Mouse (Mus musculus): ENCODE results near the gene Cacnb3. TPM values are rescaled to one million over a fixed set of nuclear protein-coding genes. Genes with fewer than 3 reads are reported as not detected.

Cacnb3 gene
- total and polyA plus RNA-seq, 2 experiments from 2014 or later = 139 to 191 TPM

- DNase-seq (peak; percentile 90), ATAC-seq (peak; percentile 79)
- Histone ChIP-seq H3K27ac (ENCODE audit: low read depth, low read length) (peak overlapping the region; percentile 84), H3K4me2 (ENCODE audit: low read depth) (peak overlapping the region; percentile 89), H3K4me1 (ENCODE audit: insufficient read depth) (peaks cover 12% of the 10 kb centered on the region), H3K36me3 (ENCODE audit: insufficient read depth) (peaks cover 9% of the 10 kb centered on the region; the same call in 1 of the 2 replicates), H3K4me3 (ENCODE audit: low read depth, low read length) (peak overlapping the region; percentile 53), H3K27me3 (ENCODE audit: insufficient read depth, low read length) (no peaks in the 10 kb centered on the region), H3K9me3 (ENCODE audit: low read length) (no peaks in the 10 kb centered on the region), H3K9ac (peak overlapping the region; percentile 59)
- WGBS = 10% methylated on average over 7 of the region's 7 CpGs
- TF ChIP-seq CTCF (IDR thresholded peaks at IDR 0.05; ENCODE audit: low read depth) = no peak
Measured at GRCm38 (mm10) chr15:98674284-98674993, 43.8 kb downstream of the Cacnb3 start.

- no peaks in the 10 kb centered on the region for H3K9me3 ChIP-seq (ENCODE audit: low read length)
- peak overlapping the region; percentile 59 for H3K9ac ChIP-seq
- H3K27me3 ChIP-seq (ENCODE audit: insufficient read depth, low read length) = no peaks in the 10 kb centered on the region
- peak overlapping the region; percentile 84 for H3K27ac ChIP-seq (ENCODE audit: low read depth, low read length)
- no peak for TF ChIP-seq CTCF (IDR thresholded peaks at IDR 0.05; ENCODE audit: low read depth)
- peak overlapping the region; percentile 53 for H3K4me3 ChIP-seq (ENCODE audit: low read depth, low read length)
- WGBS = 8% methylated on average over 11 of the region's 11 CpGs
- H3K4me1 ChIP-seq (ENCODE audit: insufficient read depth) = peaks cover 12% of the 10 kb centered on the region
- DNase-seq (no peak), ATAC-seq (peak; percentile 30; the same call in 1 of the 2 replicates)
- peaks cover 7% of the 10 kb centered on the region; the same call in 1 of the 2 replicates for H3K36me3 ChIP-seq (ENCODE audit: insufficient read depth)
- peak overlapping the region; percentile 89 for H3K4me2 ChIP-seq (ENCODE audit: low read depth)
Measured at GRCm38 (mm10) chr15:98674994-98675545, 44.4 kb downstream of the Cacnb3 start.

GRCm38 (mm10) chr15:98675634-98676250, 45.1 kb downstream of the Cacnb3 start:
- no peaks in the 10 kb centered on the region for H3K36me3 ChIP-seq (ENCODE audit: insufficient read depth)
- WGBS = 3% methylated on average over 14 of the region's 14 CpGs
- H3K27ac ChIP-seq (ENCODE audit: low read depth, low read length) = peak overlapping the region; percentile 84
- H3K4me2 ChIP-seq (ENCODE audit: low read depth) = peak overlapping the region; percentile 89
- H3K27me3 ChIP-seq (ENCODE audit: insufficient read depth, low read length) = no peaks in the 10 kb centered on the region
- DNase-seq (peak; percentile 57), ATAC-seq (no peak)
- no peak for TF ChIP-seq CTCF (IDR thresholded peaks at IDR 0.05; ENCODE audit: low read depth)
- H3K4me1 ChIP-seq (ENCODE audit: insufficient read depth) = peaks cover 12% of the 10 kb centered on the region
- no peaks in the 10 kb centered on the region for H3K9me3 ChIP-seq (ENCODE audit: low read length)
- H3K4me3 ChIP-seq (ENCODE audit: low read depth, low read length) = peak overlapping the region; percentile 53
- H3K9ac ChIP-seq = peak overlapping the region; percentile 59

DNA sequence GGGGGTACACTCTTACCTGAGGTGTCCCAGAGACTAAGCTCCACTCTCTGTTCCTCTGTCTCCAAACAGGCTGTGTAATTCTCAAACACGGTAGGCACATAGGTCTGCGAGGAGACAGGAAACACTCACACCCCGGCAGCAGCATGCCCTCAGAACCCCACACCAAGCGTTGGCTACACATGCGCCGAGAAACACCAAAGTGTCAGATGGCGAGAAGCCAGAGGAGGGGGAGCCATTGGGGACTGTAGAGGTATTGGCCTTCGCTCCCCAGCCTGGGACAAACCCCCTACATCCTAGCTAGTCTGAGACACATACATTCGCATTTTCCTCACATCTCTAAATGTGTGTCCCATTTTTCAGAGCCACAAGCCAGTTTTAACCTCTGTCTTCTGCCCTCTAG, 45.8 kb downstream of the Cacnb3 start:
- Histone ChIP-seq H3K27ac (ENCODE audit: low read depth, low read length) (no peak overlapping the region), H3K27me3 (ENCODE audit: insufficient read depth, low read length) (no peaks in the 10 kb centered on the region), H3K4me2 (ENCODE audit: low read depth) (peak overlapping the region; percentile 89), H3K36me3 (ENCODE audit: insufficient read depth) (no peaks in the 10 kb centered on the region), H3K9me3 (ENCODE audit: low read length) (no peaks in the 10 kb centered on the region), H3K4me1 (ENCODE audit: insufficient read depth) (peaks cover 12% of the 10 kb centered on the region), H3K4me3 (ENCODE audit: low read depth, low read length) (peak overlapping the region; percentile 53), H3K9ac (peak overlapping the region; percentile 59)
- ATAC-seq = no peak
- peak; percentile 56 for DNase-seq
- WGBS = 0% methylated on average over 9 of the region's 9 CpGs
- TF ChIP-seq CTCF (IDR thresholded peaks at IDR 0.05; ENCODE audit: low read depth) = no peak

DNA sequence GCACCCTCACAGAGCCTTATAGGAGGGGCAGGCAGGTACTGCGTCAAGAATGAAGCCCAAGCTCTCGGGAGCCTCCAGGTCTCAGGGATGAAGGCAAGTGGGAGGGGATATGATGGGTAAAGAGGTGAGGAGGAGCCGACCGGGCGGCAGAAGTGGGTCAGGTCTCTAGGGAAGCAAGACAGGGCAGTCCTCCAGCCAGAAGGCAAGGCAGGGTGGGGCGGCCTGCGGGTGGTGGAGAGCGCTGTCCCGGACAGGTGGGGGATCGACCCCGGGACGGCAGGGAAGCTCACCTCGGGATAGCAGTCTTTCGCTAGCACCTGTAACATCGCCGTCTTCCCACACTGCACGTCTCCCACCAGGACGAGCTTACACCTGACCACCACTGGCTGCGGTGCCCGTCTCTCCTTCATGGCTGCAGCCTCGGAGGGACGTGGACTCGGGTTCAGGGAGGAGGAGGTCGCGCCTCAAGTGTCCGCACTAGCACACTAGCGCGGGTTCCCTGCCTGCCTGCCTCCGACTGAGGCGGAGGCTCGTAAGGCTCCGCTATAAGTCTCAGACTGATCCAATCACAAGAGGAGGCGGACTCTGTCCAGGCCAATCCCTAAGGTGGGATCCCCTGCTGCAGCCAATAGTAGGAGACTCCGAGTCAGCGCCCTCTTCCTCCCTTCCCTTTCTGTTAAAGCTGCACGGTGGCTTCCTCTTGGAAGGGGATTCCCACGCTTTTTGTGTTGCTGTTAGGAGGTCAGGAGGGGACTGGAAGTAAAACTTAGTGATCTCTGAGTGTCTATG, 46.5 kb downstream of the Cacnb3 start, which contains the start of gene Rnd1:
Gene Rnd1 (minus strand): TSS at position 522 of the 789 bp plus-strand sequence.
- under 1% methylated on average over 37 of the region's 37 CpGs for WGBS
- H3K27me3 ChIP-seq (ENCODE audit: insufficient read depth, low read length) = no peaks in the 10 kb centered on the region
- H3K9ac ChIP-seq = peak within 1 kb of the TSS; percentile 59
- TF ChIP-seq CTCF (IDR thresholded peaks at IDR 0.05; ENCODE audit: low read depth) = peak; percentile 41
- no peak within 1 kb of the TSS; the same call in 1 of the 2 replicates for H3K27ac ChIP-seq (ENCODE audit: low read depth, low read length)
- no peaks in the 10 kb centered on the region for H3K9me3 ChIP-seq (ENCODE audit: low read length)
- H3K36me3 ChIP-seq (ENCODE audit: insufficient read depth) = no peaks in the 10 kb centered on the region
- peaks cover 12% of the 10 kb centered on the region for H3K4me1 ChIP-seq (ENCODE audit: insufficient read depth)
- peak within 1 kb of the TSS; percentile 53 for H3K4me3 ChIP-seq (ENCODE audit: low read depth, low read length)
- ATAC-seq (peak; percentile 97), DNase-seq (peak; percentile 94)
- H3K4me2 ChIP-seq (ENCODE audit: low read depth) = peak within 1 kb of the TSS; percentile 89

DNA sequence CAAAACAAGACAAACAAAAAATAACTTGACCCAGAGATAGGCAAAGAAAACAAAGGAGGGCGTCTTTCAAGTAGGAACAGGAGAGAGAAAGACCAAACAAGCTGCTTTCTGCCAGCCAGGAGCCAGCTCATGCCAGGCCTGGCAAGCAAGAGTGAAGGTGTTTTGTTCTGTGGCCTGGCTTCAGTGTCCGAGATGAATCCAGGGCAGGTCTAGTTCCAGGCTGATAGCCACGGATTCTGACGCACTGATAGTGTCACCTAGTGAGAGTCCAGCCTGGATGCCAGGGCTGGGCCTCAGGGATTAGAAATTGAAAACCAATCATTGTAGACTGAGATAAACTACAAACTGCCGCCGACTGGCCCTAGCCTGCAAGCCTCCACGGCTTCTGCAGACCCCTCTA, 47.3 kb downstream of the Cacnb3 start:
- no peak overlapping the region for H3K4me3 ChIP-seq (ENCODE audit: low read depth, low read length)
- TF ChIP-seq CTCF (IDR thresholded peaks at IDR 0.05; ENCODE audit: low read depth) = no peak
- ATAC-seq = no peak
- H3K36me3 ChIP-seq (ENCODE audit: insufficient read depth) = no peaks in the 10 kb centered on the region
- H3K27ac ChIP-seq (ENCODE audit: low read depth, low read length) = no peak overlapping the region
- H3K9me3 ChIP-seq (ENCODE audit: low read length) = no peaks in the 10 kb centered on the region
- H3K4me1 ChIP-seq (ENCODE audit: insufficient read depth) = peaks cover 12% of the 10 kb centered on the region
- no peak for DNase-seq
- 62% methylated on average over 7 of the region's 7 CpGs for WGBS
- H3K9ac ChIP-seq = no peak overlapping the region
- no peak overlapping the region for H3K4me2 ChIP-seq (ENCODE audit: low read depth)
- H3K27me3 ChIP-seq (ENCODE audit: insufficient read depth, low read length) = no peaks in the 10 kb centered on the region
